Mouse (Mus musculus): ENCODE data around the gene Ctsa.
"Not testable (repeated sequence)": the region's sequence is repeated elsewhere in the genome, so short reads cannot be mapped to it uniquely, and the experiment has no call there.

Gene Ctsa

GRCm38 (mm10) chr2:164805332-164805718, 27.3 kb upstream of the Ctsa start:
- DNase-seq = no peak

GRCm38 (mm10) chr2:164806614-164807013, 26.1 kb upstream of the Ctsa start:
- DNase-seq = peak; percentile 48 to 55

- peak in 1 of 2 experiments; percentile 32 for DNase-seq
These were observed 19.1 kb upstream of the Ctsa start for GRCm38 (mm10) chr2:164813557-164813956.

- no peak for DNase-seq
These were observed 17.3 kb upstream of the Ctsa start for GRCm38 (mm10) chr2:164815348-164815747.

- DNase-seq = no peak
These were observed 16.9 kb upstream of the Ctsa start for GRCm38 (mm10) chr2:164815821-164816220.

GRCm38 (mm10) chr2:164817206-164817605, 15.5 kb upstream of the Ctsa start:
- no peak for DNase-seq

GRCm38 (mm10) chr2:164817703-164818102, 15.0 kb upstream of the Ctsa start:
- DNase-seq = no peak

- no peak for DNase-seq
These were observed 11.6 kb upstream of the Ctsa start for GRCm38 (mm10) chr2:164821060-164821459.

GRCm38 (mm10) chr2:164822636-164823165, 10.0 kb upstream of the Ctsa start, which contains the start of gene Zswim1:
Gene Zswim1, plus strand, starts transcription at chr2:164822686.
- peak; percentile 100 for DNase-seq

GRCm38 (mm10) chr2:164823181-164823585, 9.5 kb upstream of the Ctsa start:
- peak in 1 of 2 experiments; percentile 34 for DNase-seq

GRCm38 (mm10) chr2:164823969-164824368, 8.7 kb upstream of the Ctsa start:
- DNase-seq = no peak

- no peak for DNase-seq
These were observed 7.2 kb upstream of the Ctsa start for GRCm38 (mm10) chr2:164825521-164825920.

GRCm38 (mm10) chr2:164827146-164827850, 5.4 kb upstream of the Ctsa start:
- DNase-seq = no peak

- DNase-seq = no peak
These were observed 4.2 kb upstream of the Ctsa start, which contains the start of gene Spata25 for GRCm38 (mm10) chr2:164828437-164828836. Gene Spata25, minus strand, starts transcription at chr2:164828537.

GRCm38 (mm10) chr2:164829090-164829489, 3.6 kb upstream of the Ctsa start:
- no peak for DNase-seq

GRCm38 (mm10) chr2:164831029-164831428, 1.6 kb upstream of the Ctsa start:
- peak in 1 of 2 experiments; percentile 48 for DNase-seq

GRCm38 (mm10) chr2:164832032-164832747, 483 bp upstream of the Ctsa start:
- no peak for DNase-seq

- peak; percentile 96 to 97 for DNase-seq
These were observed 764 bp downstream of the Ctsa start, which contains the start of gene Neurl2 for GRCm38 (mm10) chr2:164833314-164833959. Gene Neurl2, minus strand, starts transcription at chr2:164833456.

- DNase-seq = peak; percentile 51 to 56
These were observed 1.9 kb downstream of the Ctsa start for GRCm38 (mm10) chr2:164834531-164834930.

GRCm38 (mm10) chr2:164835164-164835563, 2.5 kb downstream of the Ctsa start:
- no peak for DNase-seq

- peak in 1 of 2 experiments; percentile 53 for DNase-seq
These were observed 13.1 kb downstream of the Ctsa start for GRCm38 (mm10) chr2:164845782-164846181.

- DNase-seq = no peak
These were observed 17.4 kb downstream of the Ctsa start for GRCm38 (mm10) chr2:164850061-164850460.

- DNase-seq = not testable (repeated sequence)
These were observed 22.9 kb downstream of the Ctsa start for GRCm38 (mm10) chr2:164855572-164855971.

All from kidney, postnatal 36 days (tissue).